Mouse (Mus musculus): Measurements from ENCODE around the gene Slc39a11. TPM values are rescaled to one million over a fixed set of nuclear protein-coding genes. Genes with fewer than 3 reads are reported as not detected.

Slc39a11 gene
- polyA plus RNA-seq, 1 experiment: 14.7 TPM

GRCm38 (mm10) chr11:113418921-113419655 lies 230.8 kb downstream of the Slc39a11 start:
- no peak for TF ChIP-seq POLR2A (IDR thresholded peaks at IDR 0.05; ENCODE audit: borderline replicate concordance, control insufficient read depth, low read depth, low read length)
- TF ChIP-seq CTCF (IDR thresholded peaks at IDR 0.05; ENCODE audit: control insufficient read depth, insufficient read depth, low read length): no peak
- 72% methylated on average over 15 of the region's 15 CpGs for WGBS
- H3K4me3 ChIP-seq (replicated peaks; ENCODE audit: control insufficient read depth, low read depth, low read length): no peak overlapping the region
- H3K4me1 ChIP-seq (ENCODE audit: control insufficient read depth, insufficient read depth, low read length): peaks cover 2% of the 10 kb centered on the region; the same call in 1 of the 2 replicates
- H3K27ac ChIP-seq (ENCODE audit: control insufficient read depth, insufficient read depth, low read depth, low read length, poor library complexity): no peak overlapping the region

GRCm38 (mm10) chr11:113417948-113418347 lies 231.9 kb downstream of the Slc39a11 start:
- TF ChIP-seq POLR2A (IDR thresholded peaks at IDR 0.05; ENCODE audit: borderline replicate concordance, control insufficient read depth, low read depth, low read length) (no peak), CTCF (IDR thresholded peaks at IDR 0.05; ENCODE audit: control insufficient read depth, insufficient read depth, low read length) (0 out of 2 replicates have a peak, but pooled peaks have one; percentile 3)
- H3K27ac ChIP-seq (ENCODE audit: control insufficient read depth, insufficient read depth, low read depth, low read length, poor library complexity): no peak overlapping the region
- 78% methylated on average over 4 of the region's 4 CpGs for WGBS
- peaks cover 2% of the 10 kb centered on the region; the same call in 1 of the 2 replicates for H3K4me1 ChIP-seq (ENCODE audit: control insufficient read depth, insufficient read depth, low read length)
- H3K4me3 ChIP-seq (replicated peaks; ENCODE audit: control insufficient read depth, low read depth, low read length): no peak overlapping the region

DNA sequence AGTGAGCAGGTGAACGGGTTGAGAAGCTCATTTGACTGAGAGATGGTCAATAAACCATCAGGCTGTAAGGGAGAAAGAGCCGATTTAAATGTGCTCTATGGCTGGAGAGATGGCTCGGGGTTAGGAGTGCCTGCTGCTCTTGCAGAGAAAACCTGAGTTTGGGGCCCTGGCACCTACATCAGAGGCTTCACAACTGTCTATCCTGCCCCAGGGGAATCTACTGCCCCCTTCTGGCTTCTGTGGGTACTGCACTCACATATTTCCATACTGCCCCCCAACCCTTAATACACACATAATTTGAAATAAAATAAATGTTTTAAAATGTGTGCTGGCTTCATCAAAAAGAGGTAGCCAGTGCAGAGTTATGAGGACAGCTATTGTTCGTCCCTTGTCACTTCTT lies 237.3 kb downstream of the Slc39a11 start:
- Histone ChIP-seq H3K4me1 (ENCODE audit: control insufficient read depth, insufficient read depth, low read length) (no peaks in the 10 kb centered on the region; the same call in 1 of the 2 replicates), H3K4me3 (replicated peaks; ENCODE audit: control insufficient read depth, low read depth, low read length) (no peak overlapping the region), H3K27ac (ENCODE audit: control insufficient read depth, insufficient read depth, low read depth, low read length, poor library complexity) (no peak overlapping the region)
- 88% methylated on average over 4 of the region's 4 CpGs for WGBS
- TF ChIP-seq POLR2A (IDR thresholded peaks at IDR 0.05; ENCODE audit: borderline replicate concordance, control insufficient read depth, low read depth, low read length) (no peak), CTCF (IDR thresholded peaks at IDR 0.05; ENCODE audit: control insufficient read depth, insufficient read depth, low read length) (peak; percentile 45; the same call in 1 of the 2 replicates)

GRCm38 (mm10) chr11:113411798-113412197 lies 238.1 kb downstream of the Slc39a11 start:
- TF ChIP-seq POLR2A (IDR thresholded peaks at IDR 0.05; ENCODE audit: borderline replicate concordance, control insufficient read depth, low read depth, low read length): no peak
- TF ChIP-seq CTCF (IDR thresholded peaks at IDR 0.05; ENCODE audit: control insufficient read depth, insufficient read depth, low read length): no peak
- H3K4me3 ChIP-seq (replicated peaks; ENCODE audit: control insufficient read depth, low read depth, low read length): no peak overlapping the region
- H3K27ac ChIP-seq (ENCODE audit: control insufficient read depth, insufficient read depth, low read depth, low read length, poor library complexity): no peak overlapping the region
- 88% methylated on average over 10 of the region's 10 CpGs for WGBS
- no peaks in the 10 kb centered on the region; the same call in 1 of the 2 replicates for H3K4me1 ChIP-seq (ENCODE audit: control insufficient read depth, insufficient read depth, low read length)

GRCm38 (mm10) chr11:113409121-113409520 lies 240.8 kb downstream of the Slc39a11 start:
- Histone ChIP-seq H3K4me1 (ENCODE audit: control insufficient read depth, insufficient read depth, low read length) (no peaks in the 10 kb centered on the region; the same call in 1 of the 2 replicates), H3K27ac (ENCODE audit: control insufficient read depth, insufficient read depth, low read depth, low read length, poor library complexity) (no peak overlapping the region), H3K4me3 (replicated peaks; ENCODE audit: control insufficient read depth, low read depth, low read length) (no peak overlapping the region)
- TF ChIP-seq POLR2A (IDR thresholded peaks at IDR 0.05; ENCODE audit: borderline replicate concordance, control insufficient read depth, low read depth, low read length): no peak
- no peak for TF ChIP-seq CTCF (IDR thresholded peaks at IDR 0.05; ENCODE audit: control insufficient read depth, insufficient read depth, low read length)
- 83% methylated on average over 9 of the region's 9 CpGs for WGBS

GRCm38 (mm10) chr11:113407474-113407873 lies 242.4 kb downstream of the Slc39a11 start:
- no peak for TF ChIP-seq CTCF (IDR thresholded peaks at IDR 0.05; ENCODE audit: control insufficient read depth, insufficient read depth, low read length)
- TF ChIP-seq POLR2A (IDR thresholded peaks at IDR 0.05; ENCODE audit: borderline replicate concordance, control insufficient read depth, low read depth, low read length): no peak
- whole genome bisulfite sequencing: 92% methylated on average over 4 of the region's 4 CpGs
- Histone ChIP-seq H3K4me1 (ENCODE audit: control insufficient read depth, insufficient read depth, low read length) (no peaks in the 10 kb centered on the region; the same call in 1 of the 2 replicates), H3K4me3 (replicated peaks; ENCODE audit: control insufficient read depth, low read depth, low read length) (no peak overlapping the region), H3K27ac (ENCODE audit: control insufficient read depth, insufficient read depth, low read depth, low read length, poor library complexity) (no peak overlapping the region)

DNA sequence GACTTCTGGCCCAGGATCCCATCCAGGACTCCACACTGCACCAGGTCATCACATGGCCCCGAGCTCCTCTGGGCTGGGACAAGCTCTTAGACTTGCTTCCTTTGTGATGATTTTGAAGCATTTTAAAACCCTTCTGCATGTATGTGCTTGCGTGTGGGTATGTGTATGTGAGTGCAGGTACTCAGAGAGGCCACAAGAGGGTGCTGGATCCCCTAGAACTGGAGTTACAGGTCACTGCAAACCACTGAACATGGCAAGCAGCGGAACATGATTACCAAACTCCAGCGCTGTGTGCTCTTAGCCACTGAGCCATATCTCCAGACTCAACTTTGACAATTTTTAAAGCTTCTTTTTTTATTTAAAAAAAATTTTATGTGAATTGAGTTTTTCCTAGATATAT lies 249.0 kb downstream of the Slc39a11 start:
- H3K4me1 ChIP-seq (ENCODE audit: control insufficient read depth, insufficient read depth, low read length): no peaks in the 10 kb centered on the region
- no peak overlapping the region for H3K4me3 ChIP-seq (replicated peaks; ENCODE audit: control insufficient read depth, low read depth, low read length)
- 87% methylated on average over 4 of the region's 4 CpGs for WGBS
- no peak overlapping the region for H3K27ac ChIP-seq (ENCODE audit: control insufficient read depth, insufficient read depth, low read depth, low read length, poor library complexity)
- TF ChIP-seq CTCF (IDR thresholded peaks at IDR 0.05; ENCODE audit: control insufficient read depth, insufficient read depth, low read length) (no peak), POLR2A (IDR thresholded peaks at IDR 0.05; ENCODE audit: borderline replicate concordance, control insufficient read depth, low read depth, low read length) (no peak)

- H3K4me1 ChIP-seq (ENCODE audit: control insufficient read depth, insufficient read depth, low read length): no peaks in the 10 kb centered on the region
- WGBS: 81% methylated on average over 11 of the region's 11 CpGs
- no peak overlapping the region for H3K27ac ChIP-seq (ENCODE audit: control insufficient read depth, insufficient read depth, low read depth, low read length, poor library complexity)
- TF ChIP-seq CTCF (IDR thresholded peaks at IDR 0.05; ENCODE audit: control insufficient read depth, insufficient read depth, low read length): no peak
- TF ChIP-seq POLR2A (IDR thresholded peaks at IDR 0.05; ENCODE audit: borderline replicate concordance, control insufficient read depth, low read depth, low read length): no peak
- no peak overlapping the region for H3K4me3 ChIP-seq (replicated peaks; ENCODE audit: control insufficient read depth, low read depth, low read length)
Observed at GRCm38 (mm10) chr11:113399601-113400000, 250.3 kb downstream of the Slc39a11 start.
